Mouse (Mus musculus) urinary bladder, adult 18-20 months (tissue): ENCODE results near the gene Trim54.

Source experiments
- DNase-seq, 2 experiments: peaks; one replicate each; pipeline ENCODE4 v3.0.0; 2022; ENCODE audit warnings: low spot score in 2 of 2, mixed read lengths in 2 of 2

The Trim54 gene

DNA sequence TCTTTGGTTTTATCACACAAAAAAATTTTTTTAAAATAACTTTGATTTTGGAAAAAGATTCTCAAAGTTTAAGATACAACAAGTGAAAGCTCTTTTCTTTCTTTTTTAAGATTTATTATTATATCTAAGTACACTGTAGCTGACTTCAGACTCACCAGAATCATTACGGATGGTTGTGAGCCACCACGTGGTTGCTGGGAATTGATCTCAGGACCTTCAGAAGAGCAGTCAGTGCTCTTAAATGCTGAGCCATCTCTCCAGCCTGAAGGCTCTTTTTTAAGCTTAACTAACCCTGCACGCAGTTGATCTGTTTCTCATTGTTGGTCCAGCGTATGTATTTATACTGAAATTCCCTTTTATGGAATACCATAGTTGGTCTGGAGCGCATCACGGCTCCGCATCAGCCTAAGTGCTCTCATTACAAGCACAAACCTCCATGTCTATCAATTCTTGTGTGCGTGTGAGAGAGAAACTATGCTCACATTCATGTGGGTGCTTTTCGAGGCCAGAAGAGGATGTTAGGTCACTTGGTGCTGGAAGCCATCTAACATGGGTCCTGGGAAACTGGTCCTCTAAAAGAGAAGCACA is 64.8 kb downstream of the Trim54 start:
- DNase-seq = no peak

DNA sequence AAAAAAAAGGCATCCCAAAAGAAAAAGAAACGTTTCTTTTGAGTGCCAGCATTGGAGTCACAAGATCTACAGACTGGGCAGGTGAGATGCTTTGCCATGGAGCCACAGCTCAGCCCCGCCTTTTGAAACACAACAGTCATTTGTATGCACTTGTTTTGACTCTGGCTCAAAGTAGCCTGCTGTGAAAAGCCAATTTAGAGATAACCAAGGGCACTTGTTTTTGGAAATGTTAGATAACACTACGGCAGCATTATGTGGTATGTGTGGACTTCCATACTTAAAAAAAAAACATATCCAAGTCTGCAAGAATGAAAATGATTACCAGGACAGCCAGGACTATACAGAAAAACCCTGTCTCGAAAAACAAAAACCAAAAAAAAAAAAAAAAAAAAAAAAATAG is 67.2 kb downstream of the Trim54 start:
- DNase-seq = no peak
